Mouse (Mus musculus): ENCODE data around the gene Foxn3.

Gene Foxn3

DNA sequence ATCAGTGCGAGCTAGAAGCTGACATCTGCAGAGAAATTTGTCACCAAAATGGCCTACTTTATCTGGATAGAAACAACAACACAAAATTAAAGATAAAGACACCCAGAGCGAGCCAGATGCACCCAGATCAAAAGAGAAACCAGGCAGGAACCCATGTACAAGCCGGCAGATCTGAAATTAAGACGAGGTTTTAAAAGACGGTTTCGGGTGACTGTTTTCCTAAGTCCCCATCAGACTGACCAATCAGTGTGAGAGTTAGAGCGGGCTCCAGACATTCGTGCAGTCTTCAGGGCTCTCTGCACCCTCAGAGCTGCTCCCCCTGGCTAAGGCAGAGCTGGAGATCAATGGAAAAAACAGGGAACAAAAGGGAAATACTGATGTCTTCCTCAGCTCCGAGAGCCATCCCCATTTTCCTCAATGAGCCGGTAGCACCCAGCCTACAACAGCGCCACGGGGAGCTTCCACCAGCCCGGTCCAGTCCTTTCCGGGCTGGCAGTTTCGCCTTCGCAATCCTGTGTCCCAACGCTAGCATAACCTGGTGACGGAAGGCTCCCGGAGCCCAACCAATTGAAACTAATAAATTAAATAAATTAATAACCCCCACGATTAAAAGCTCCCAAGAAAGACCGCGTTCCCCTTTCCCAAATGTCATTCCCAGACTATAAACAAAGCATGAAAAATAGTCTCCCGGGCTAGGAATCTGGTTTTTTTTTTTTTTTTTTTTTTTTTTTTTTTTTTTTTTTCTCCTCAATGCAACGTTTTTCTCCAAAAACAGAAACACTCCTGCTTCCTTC lies 1.1 kb downstream of the Foxn3 start:
- DNase-seq, result peak; percentile 37

DNA sequence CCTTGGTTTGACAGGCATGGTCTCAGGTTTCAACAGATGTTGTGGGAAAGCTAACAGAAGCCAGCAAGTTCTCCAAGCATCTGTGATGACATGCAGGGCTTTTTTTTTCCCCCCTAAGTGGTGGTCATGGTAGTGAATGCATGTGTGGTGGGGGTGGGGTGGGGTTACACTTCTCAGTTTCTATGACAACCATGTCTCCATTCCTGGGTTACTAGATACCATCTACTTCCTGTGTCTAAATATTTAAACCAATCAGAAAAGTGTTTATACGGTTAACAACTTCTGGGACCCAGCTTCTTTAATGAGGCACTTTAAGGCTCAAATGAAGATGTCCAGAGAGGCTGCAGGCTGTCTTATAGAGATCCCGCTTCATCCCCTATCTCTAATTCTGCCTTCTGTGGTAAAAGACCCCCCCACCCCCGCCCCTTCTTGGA lies 2.0 kb downstream of the Foxn3 start:
- DNase-seq, result no peak

GRCm38 (mm10) chr12:99560701-99561332 lies 2.6 kb downstream of the Foxn3 start:
- DNase-seq, result no peak

DNA sequence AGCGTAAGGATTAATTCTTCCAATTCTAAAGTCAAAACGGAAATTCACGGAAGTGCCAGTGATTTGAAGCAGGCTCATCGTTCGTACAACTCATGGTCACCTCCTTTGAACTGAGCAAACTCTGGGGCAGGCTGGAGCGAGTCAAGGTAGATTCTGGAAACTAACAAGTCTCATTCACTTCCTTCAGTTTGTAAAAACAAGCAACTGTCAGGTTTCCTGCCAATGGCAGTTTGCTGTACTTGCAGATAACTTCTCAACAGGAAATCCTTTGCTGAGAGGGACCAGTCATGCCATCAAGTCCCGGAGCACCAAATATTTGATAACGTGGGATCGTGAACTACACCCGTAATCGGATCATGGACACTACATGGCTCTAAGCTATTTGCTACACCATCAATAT lies 3.9 kb downstream of the Foxn3 start:
- DNase-seq, result no peak

- no peak for DNase-seq
Measured at GRCm38 (mm10) chr12:99558476-99558875, 4.9 kb downstream of the Foxn3 start.

DNA sequence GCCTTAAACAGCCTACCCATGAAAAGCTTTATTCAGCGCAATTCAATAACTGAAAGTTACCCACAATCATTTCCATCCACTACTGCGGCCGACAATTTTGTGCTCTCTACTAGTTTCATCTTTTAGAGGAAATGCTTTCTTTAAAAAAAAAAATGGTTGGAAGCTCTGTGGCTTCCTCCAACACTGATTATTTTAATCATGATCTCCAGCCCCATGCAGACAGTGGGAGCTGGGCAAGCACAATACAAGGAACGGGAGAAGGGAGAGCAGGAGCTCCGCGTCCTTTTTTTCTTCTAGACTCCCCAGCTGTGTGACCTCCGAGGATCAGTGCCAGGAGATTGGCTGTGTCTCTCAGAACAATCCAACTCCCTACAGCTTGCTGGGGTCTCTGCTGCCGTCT lies 5.9 kb downstream of the Foxn3 start:
- DNase-seq, result no peak

DNA sequence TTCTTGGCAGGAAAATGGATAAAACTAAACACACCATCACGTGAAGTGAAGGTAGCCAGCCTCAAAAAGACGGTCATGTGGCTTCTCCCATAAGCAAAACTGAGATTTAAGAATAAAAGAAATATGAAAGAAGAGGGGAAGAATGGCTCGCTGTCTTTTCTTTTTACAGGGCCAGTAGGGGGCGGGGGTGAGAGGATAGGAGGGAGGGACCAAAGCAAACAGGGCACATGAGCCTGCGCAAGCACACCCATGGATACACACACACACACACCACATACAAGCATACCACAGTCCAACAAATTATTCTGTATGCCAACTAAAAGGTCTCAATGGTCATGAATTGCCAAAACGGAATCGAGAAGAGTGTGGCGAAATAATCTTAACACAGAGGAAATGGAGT lies 12.8 kb downstream of the Foxn3 start:
- DNase-seq, result no peak

- no peak for DNase-seq
Measured at GRCm38 (mm10) chr12:99549811-99550210, 13.6 kb downstream of the Foxn3 start.

DNA sequence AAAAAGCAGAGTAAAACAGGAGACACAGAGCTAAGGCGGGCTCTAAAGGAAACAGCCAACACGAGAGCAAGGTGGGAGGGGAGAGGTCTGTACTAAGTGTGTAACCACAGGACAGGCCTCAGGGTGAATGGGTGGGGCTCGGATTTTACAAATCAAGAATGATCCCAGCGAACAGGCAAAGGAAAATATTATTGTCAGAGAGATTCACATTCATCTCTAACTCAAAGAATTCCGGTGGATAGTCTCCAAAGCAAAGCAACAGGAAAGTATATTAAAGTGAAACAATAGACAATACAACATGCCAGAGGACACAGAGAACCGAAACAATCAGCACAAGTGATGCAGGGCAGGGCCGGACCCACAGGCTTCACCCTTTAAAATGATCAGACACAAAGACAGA lies 15.0 kb downstream of the Foxn3 start:
- DNase-seq, result no peak

GRCm38 (mm10) chr12:99547295-99547694 lies 16.1 kb downstream of the Foxn3 start:
- no peak for DNase-seq

GRCm38 (mm10) chr12:99545270-99545770 lies 18.1 kb downstream of the Foxn3 start:
- DNase-seq, result no peak

GRCm38 (mm10) chr12:99544262-99545128 lies 18.9 kb downstream of the Foxn3 start:
- no peak for DNase-seq

DNA sequence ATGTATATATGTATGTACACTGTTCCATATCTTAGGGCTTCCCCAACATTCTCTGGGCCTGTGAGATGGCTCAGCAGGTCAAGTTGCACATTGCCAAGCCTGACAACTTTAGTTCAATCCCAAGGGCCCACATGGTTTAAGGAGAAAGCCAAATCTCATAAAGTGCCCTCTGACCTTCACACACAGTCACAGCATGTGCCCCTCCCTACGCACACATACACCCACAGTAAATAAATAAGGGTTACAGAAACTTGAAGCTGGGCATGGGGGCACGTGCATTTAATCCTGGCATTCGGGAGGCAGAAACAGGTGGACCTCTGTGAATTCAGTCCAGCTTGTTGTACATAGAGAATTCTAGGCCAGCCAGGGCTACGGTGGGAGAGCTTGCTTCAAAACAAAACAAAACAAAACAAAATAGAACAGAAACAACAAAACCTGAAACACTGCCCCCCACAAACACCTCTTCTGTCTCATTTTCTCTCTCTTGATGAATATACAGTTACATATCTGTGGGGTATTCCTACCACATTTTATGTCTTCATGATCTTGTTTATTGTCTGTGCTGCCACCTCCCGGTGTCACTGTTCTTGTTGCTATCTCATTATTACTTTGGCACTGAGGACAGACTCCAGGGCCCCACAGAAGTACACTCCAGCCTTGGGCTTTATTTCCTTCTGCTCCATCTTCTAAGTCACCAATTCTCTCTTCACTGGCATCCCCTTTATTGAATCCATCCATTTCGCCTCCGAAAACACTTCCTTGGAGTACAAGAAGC lies 19.8 kb downstream of the Foxn3 start:
- DNase-seq, result no peak

GRCm38 (mm10) chr12:99540201-99540600 lies 23.2 kb downstream of the Foxn3 start:
- no peak for DNase-seq

DNA sequence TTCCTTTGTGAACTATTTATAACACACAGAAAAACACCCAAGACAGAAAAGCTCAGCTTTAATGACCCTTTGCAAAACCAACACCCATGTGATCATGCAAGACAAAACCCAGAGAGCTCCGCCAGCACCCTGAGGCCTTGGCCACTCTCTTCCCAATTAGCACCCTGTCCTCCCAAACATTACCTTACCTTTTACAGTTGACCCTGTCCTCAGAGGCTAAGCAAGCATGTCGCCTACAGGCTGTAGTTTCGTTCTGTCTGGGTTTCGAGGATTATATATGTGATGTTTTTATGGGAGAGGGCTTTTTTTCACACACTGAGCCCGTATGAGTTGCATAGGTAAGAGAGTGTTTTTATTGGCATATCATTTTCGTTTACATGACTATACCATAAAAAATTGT lies 26.1 kb downstream of the Foxn3 start:
- DNase-seq, result no peak

DNA sequence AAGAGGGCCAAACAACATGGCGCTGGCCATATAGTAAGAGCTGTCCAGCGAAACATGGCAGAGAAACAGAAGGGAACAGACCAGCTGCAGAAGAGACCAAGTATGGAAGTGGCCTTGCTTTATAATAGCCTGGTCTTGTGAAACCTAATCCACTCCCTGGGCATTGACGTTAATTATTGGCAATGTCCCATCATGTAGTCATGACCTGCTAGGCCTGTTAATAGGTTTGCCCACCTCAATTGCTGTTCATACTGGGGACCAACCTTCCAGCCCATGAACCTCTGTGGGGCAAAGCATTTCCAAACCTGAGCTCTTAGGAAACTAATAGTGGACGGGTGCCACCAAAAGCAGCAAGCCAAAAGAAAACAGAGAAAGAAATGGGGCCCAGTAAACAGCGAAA lies 27.0 kb downstream of the Foxn3 start:
- DNase-seq, result no peak

GRCm38 (mm10) chr12:99532342-99532741 lies 31.0 kb downstream of the Foxn3 start:
- no peak for DNase-seq

DNA sequence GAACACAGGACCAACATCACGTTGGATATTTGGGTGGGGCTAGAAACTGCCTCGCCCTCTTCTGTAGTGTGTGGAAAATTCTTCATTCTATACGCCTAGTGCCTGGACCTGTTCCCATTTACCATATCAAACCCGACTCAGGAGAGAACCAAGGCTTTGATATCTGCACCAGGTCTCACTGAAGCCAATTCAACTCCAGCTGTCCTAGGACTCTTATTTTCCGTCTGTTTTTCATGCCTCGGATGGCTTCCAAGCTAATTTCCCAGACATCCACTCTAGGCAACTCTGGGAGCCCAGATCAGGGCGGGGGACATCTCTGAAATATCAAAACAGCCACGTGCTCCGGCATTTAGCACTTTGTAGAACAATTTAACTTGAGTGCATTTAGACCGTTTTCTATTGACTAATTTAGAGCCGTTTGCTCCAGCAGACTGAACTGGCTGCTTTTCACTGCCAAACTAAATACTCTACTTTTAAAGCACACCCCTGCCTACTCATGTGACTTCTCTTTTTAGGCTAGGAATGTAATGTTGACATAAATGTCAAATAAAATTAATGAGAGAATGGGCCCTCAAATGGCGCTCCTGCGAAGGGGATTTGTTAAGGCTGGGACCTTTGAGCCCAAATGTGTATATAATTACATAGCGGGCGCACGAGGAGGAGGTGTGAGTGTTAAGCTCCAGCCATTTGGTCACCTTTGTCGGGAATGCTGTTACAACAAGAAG lies 33.5 kb downstream of the Foxn3 start:
- DNase-seq, result no peak

- DNase-seq, result no peak
Measured at GRCm38 (mm10) chr12:99528958-99529357, 34.4 kb downstream of the Foxn3 start.

- DNase-seq, result no peak
Measured at GRCm38 (mm10) chr12:99527452-99527851, 35.9 kb downstream of the Foxn3 start.

DNA sequence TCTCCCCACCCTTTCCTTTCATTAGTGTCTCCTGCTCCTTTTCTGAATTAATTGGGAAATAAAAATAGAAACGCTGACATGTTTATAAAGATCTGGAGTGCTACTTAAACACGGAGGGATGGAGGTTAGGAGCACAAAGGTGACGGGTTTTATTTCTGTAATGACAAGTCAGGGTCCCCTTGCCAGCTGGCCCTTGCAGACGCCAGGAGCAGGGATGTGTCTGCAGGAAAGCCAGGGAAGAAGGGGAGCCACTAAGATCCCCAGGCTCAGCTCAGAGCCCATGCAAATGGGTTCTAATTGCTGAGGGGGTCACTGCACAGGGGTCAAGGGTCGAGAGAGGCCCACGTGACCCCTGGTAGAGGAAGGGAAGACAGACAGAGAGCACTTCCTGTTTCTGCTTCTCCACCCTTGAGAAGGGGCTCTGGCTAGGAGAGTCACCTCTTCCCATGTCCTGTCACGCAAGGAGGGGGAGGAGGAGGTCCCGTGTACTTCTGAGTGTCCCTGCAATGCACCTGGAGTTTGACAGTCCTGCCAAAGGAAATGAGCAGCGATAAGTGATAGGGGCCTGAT lies 36.7 kb downstream of the Foxn3 start:
- DNase-seq, result no peak

DNA sequence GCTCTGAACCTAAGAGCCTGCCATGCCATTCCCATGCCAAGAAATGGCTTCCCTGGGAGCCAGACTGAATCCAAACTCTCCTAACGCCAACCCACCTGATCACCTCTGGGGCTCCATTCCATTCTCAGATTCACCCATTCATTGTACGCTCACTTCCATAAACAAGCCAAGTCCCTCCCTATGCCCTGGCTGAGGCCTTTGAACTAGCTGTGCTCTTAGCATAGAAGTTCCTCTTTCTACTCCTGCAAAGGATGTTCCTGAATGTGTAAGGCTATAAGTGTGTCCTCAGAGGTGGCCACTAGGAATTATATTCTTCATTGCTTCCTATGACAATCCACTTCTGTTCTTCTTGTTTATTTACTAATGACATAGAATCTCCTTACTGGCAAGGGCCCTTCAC lies 40.5 kb downstream of the Foxn3 start:
- no peak for DNase-seq
